ENCODE assay signal across 8 mouse cellular contexts in the genomic region with DNA sequence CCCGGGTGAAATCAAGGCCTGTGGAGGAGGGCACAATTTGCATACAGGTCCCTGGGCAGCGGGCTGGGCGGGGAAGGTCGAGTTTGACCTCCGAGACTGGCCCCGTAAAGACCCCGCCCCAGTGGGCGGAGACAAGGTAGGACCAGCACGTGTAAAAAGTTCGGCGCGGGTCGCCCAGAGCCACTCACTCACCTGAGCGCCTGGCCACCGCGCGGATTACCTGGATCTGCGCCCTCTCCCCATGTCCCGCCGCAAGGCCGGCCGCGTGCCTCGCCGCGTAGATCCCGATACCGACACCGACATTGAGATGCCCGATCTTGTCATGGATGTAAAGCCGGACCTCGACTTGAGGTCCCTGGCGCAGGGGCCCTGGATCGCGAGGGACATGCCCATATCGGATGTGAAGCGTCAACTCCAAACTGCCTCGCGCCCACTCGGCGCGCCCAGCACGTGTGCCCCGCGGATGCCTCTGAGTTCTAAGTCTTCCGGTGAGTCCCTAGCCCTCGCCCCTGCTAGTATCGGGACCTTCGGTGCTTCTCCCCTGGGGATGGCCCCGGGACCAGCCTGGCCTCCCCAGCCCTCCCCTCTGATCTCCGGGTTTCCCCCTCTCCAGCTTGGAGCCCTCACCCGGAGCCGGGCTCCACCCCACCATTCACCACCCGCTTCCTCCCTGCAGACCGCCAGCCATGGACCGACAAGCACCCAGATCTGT. TPM values are rescaled to one million over a fixed set of nuclear protein-coding genes. Genes with fewer than 3 reads are reported as not detected.
DNase-seq lines count a peak whose midpoint lies in the region; ATAC-seq and TF ChIP-seq lines count a peak whose summit lies in the region.

A gene (plus strand): TSS at position 147 of the 712 bp plus-strand sequence.
A gene (minus strand): TSS at position 455 of the 712 bp plus-strand sequence.

- TF ChIP-seq EP300 in liver, postnatal 0 days (IDR thresholded peaks at IDR 0.05; ENCODE audit: low read depth), result no peak

- no peaks in the 10 kb centered on the region for H3K9me3 ChIP-seq in ES-E14 (ENCODE audit: control insufficient read depth, insufficient read depth, low read depth, low read length)
- H3K9me3 ChIP-seq in erythroblast, embryonic 14.5 days (ENCODE audit: control insufficient read depth, low read length), result no peaks in the 10 kb centered on the region; the same call in 1 of the 2 replicates
- no peaks in the 10 kb centered on the region for H3K9me3 ChIP-seq in intestine, embryonic 15.5 days
- H3K9me3 ChIP-seq in liver, postnatal 0 days (ENCODE audit: low read length), result no peaks in the 10 kb centered on the region
- H3K9me3 ChIP-seq in neural tube, embryonic 13.5 days, result no peaks in the 10 kb centered on the region

- peak; percentile 38 for DNase-seq in adrenal gland, postnatal 14 days
- no peak for DNase-seq in adrenal gland, adult 18-20 months (ENCODE audit: low spot score in 2 of 2)
- DNase-seq in ES-E14 (ENCODE audit: low read depth, low spot score), result peak; percentile 59
- DNase-seq in liver, postnatal 0 days, result peak; percentile 58
- no peak for DNase-seq in layer of hippocampus, adult 8-10 months (ENCODE audit: low spot score in 2 of 2)

- H3K4me3 ChIP-seq in ES-E14 (ENCODE audit: insufficient read depth in 1 of 2, low read depth in 1 of 2, low read length in 2 of 2, poor library complexity in 1 of 2, severe bottlenecking in 1 of 2), result peak within 1 kb of the TSS; percentile 78 to 84
- H3K4me3 ChIP-seq in erythroblast, embryonic 14.5 days (replicated peaks), result peak within 1 kb of the TSS; percentile 65
- H3K4me3 ChIP-seq in intestine, embryonic 15.5 days (replicated peaks), result peak within 1 kb of the TSS; percentile 42
- peak within 1 kb of the TSS; percentile 53 for H3K4me3 ChIP-seq in liver, postnatal 0 days (ENCODE audit: low read depth, low read length)
- peak within 1 kb of the TSS; percentile 29 for H3K4me3 ChIP-seq in neural tube, embryonic 13.5 days

- peak within 1 kb of the TSS; percentile 80 for H3K9ac ChIP-seq in ES-E14 (ENCODE audit: insufficient read depth, low read depth, low read length, poor library complexity, severe bottlenecking)
- H3K9ac ChIP-seq in intestine, embryonic 15.5 days, result peak within 1 kb of the TSS; percentile 39
- peak within 1 kb of the TSS; percentile 64 for H3K9ac ChIP-seq in liver, postnatal 0 days (replicated peaks)
- H3K9ac ChIP-seq in neural tube, embryonic 13.5 days, result peak within 1 kb of the TSS; percentile 52

- H3K4me1 ChIP-seq in ES-E14 (ENCODE audit: control insufficient read depth in 2 of 2, insufficient read depth in 2 of 2, low read length in 2 of 2, poor library complexity in 1 of 2), result peaks cover 5 to 27% of the 10 kb centered on the region in 2 experiments
- H3K4me1 ChIP-seq in erythroblast, embryonic 14.5 days (ENCODE audit: control insufficient read depth), result peaks cover 67% of the 10 kb centered on the region
- H3K4me1 ChIP-seq in intestine, embryonic 15.5 days (replicated peaks), result peaks cover 21% of the 10 kb centered on the region
- H3K4me1 ChIP-seq in liver, postnatal 0 days (ENCODE audit: insufficient read depth), result peaks cover 40% of the 10 kb centered on the region
- peaks cover 27% of the 10 kb centered on the region for H3K4me1 ChIP-seq in neural tube, embryonic 13.5 days (replicated peaks)

- in situ Hi-C loops in ES-E14 (cut with MboI; ENCODE audit: low sequenced_read_pairs in 2 of 2, unreplicated experiment in 2 of 2), result no loop called here

- peaks cover 22% of the 10 kb centered on the region for H3K36me3 ChIP-seq in ES-E14 (ENCODE audit: control insufficient read depth, insufficient read depth, low read length, poor library complexity, severe bottlenecking)
- H3K36me3 ChIP-seq in erythroblast, embryonic 14.5 days (ENCODE audit: control insufficient read depth), result peaks cover 27% of the 10 kb centered on the region
- H3K36me3 ChIP-seq in intestine, embryonic 15.5 days, result peaks cover 12% of the 10 kb centered on the region; the same call in 1 of the 2 replicates
- H3K36me3 ChIP-seq in liver, postnatal 0 days (replicated peaks; ENCODE audit: insufficient read depth, low read length), result peaks cover 4% of the 10 kb centered on the region
- peaks cover 30% of the 10 kb centered on the region for H3K36me3 ChIP-seq in neural tube, embryonic 13.5 days

- H3K4me2 ChIP-seq in intestine, embryonic 15.5 days (replicated peaks), result peak within 1 kb of the TSS; percentile 79
- peak within 1 kb of the TSS; percentile 83 for H3K4me2 ChIP-seq in liver, postnatal 0 days (ENCODE audit: low read depth, low read length)
- H3K4me2 ChIP-seq in neural tube, embryonic 13.5 days, result peak within 1 kb of the TSS; percentile 54

- H3K27me3 ChIP-seq in erythroblast, embryonic 14.5 days (ENCODE audit: control insufficient read depth), result peaks cover 20% of the 10 kb centered on the region
- H3K27me3 ChIP-seq in intestine, embryonic 15.5 days (replicated peaks), result peaks cover 17% of the 10 kb centered on the region
- peaks cover 5% of the 10 kb centered on the region; the same call in 1 of the 2 replicates for H3K27me3 ChIP-seq in liver, postnatal 0 days (ENCODE audit: insufficient read depth, low read length)
- H3K27me3 ChIP-seq in neural tube, embryonic 13.5 days, result peaks cover 61% of the 10 kb centered on the region

- peak within 1 kb of the TSS; percentile 26; the same call in 1 of the 2 replicates for H3K27ac ChIP-seq in ES-E14 (ENCODE audit: insufficient read depth, low read depth, low read length, poor library complexity, severe bottlenecking)
- H3K27ac ChIP-seq in intestine, embryonic 15.5 days, result no peak within 1 kb of the TSS
- peak within 1 kb of the TSS; percentile 69; the same call in 1 of the 2 replicates for H3K27ac ChIP-seq in liver, postnatal 0 days (ENCODE audit: low read depth)
- no peak within 1 kb of the TSS for H3K27ac ChIP-seq in neural tube, embryonic 13.5 days (replicated peaks)

- 0 out of 2 replicates have a peak, but pooled peaks have one; percentile 7 for ATAC-seq in intestine, embryonic 15.5 days
- no peak for ATAC-seq in liver, postnatal 0 days
- ATAC-seq in neural tube, embryonic 13.5 days (ENCODE audit: low read depth), result no peak

- WGBS in intestine, embryonic 15.5 days, result under 1% methylated on average over 56 of the region's 56 CpGs
- 1% methylated on average over 55 of the region's 56 CpGs for WGBS in liver, postnatal 0 days (ENCODE audit: insufficient replicate concordance)
- WGBS in neural tube, embryonic 13.5 days, result under 1% methylated on average over 56 of the region's 56 CpGs

- TF ChIP-seq CTCF in liver, postnatal 0 days (IDR thresholded peaks at IDR 0.05; ENCODE audit: low read depth), result no peak

TF ChIP-seq in ES-E14, 5 proteins besides CTCF, POLR2A, EP300 and RAD21:
- TF ChIP-seq HCFC1 (IDR thresholded peaks at IDR 0.05; ENCODE audit: borderline replicate concordance, insufficient read depth, low read length), result no peak

RNA-seq across cellular contexts. Expression of the first gene that starts in this region (rescaled TPM):
- total RNA-seq in adrenal gland, postnatal 14 days (2021), result 0.44 and 1.1 TPM in 2 replicates
- total RNA-seq in adrenal gland, adult 18-20 months (2021), result 1 to 10 TPM in 1 of 2 experiments, under 1 TPM in 1; 0.46 to 1.2 TPM
- 32.2 and 35.3 TPM in 2 replicates for total RNA-seq in ES-E14 (2012; rRNA removed)
- 0.14 and 0.16 TPM in 2 replicates for polyA plus RNA-seq in erythroblast, embryonic 14.5 days (2012)
- 0.63 and 0.95 TPM in 2 replicates for polyA plus RNA-seq in intestine, embryonic 15.5 days (2015; fragmentation: Nextera tagmentation; extraction: Ambion mirVana)
- 0.89 and 1.2 TPM in 2 replicates for polyA plus RNA-seq in liver, postnatal 0 days (2015; fragmentation: Nextera tagmentation; extraction: Ambion mirVana)
- polyA plus RNA-seq in neural tube, embryonic 13.5 days (2015; fragmentation: Nextera tagmentation; extraction: Ambion mirVana), result 0.40 TPM in 1 of 2 replicates, not detected in the other
- 1 to 10 TPM in 2 of 4 experiments, under 1 TPM in 2; 0.90 to 1.3 (median 1.0) TPM for total RNA-seq in layer of hippocampus, adult 8-10 months (2022)

RNA-seq across cellular contexts. Expression of the second gene that starts in this region (rescaled TPM):
- total RNA-seq in adrenal gland, postnatal 14 days (2021), result 59.3 and 65.4 TPM in 2 replicates
- 10 to 100 TPM; 66.7 to 85.1 TPM for total RNA-seq in adrenal gland, adult 18-20 months (2021)
- total RNA-seq in ES-E14 (2012; rRNA removed), result 42.1 and 54.2 TPM in 2 replicates
- 12.9 and 13.5 TPM in 2 replicates for polyA plus RNA-seq in erythroblast, embryonic 14.5 days (2012)
- polyA plus RNA-seq in intestine, embryonic 15.5 days (2015; fragmentation: Nextera tagmentation; extraction: Ambion mirVana), result 131 and 140 TPM in 2 replicates
- 61.7 and 66.9 TPM in 2 replicates for polyA plus RNA-seq in liver, postnatal 0 days (2015; fragmentation: Nextera tagmentation; extraction: Ambion mirVana)
- polyA plus RNA-seq in neural tube, embryonic 13.5 days (2015; fragmentation: Nextera tagmentation; extraction: Ambion mirVana), result 153 and 159 TPM in 2 replicates
- 10 to 100 TPM; 43.4 to 54.4 (median 49.2) TPM for total RNA-seq in layer of hippocampus, adult 8-10 months (2022)

Comparison
In these comparisons a context has a peak if more than half of its experiments do, and no peak if none do; other contexts are left out.
1. RNA of the first gene that starts in this region (total RNA-seq): 32.2 to 35.3 TPM in ES-E14; 0.46 to 1.2 TPM in adrenal gland, adult 18-20 months, 0.90 to 1.3 TPM in layer of hippocampus, adult 8-10 months and 0.44 to 1.1 TPM in adrenal gland, postnatal 14 days; every median in the first group is over 10 times any median in the second.
2. DNase-seq: peak in adrenal gland, postnatal 14 days (single experiment), ES-E14 (single experiment) and liver, postnatal 0 days (single experiment); none in adrenal gland, adult 18-20 months (0 of 2) and layer of hippocampus, adult 8-10 months (0 of 2).
3. H3K27ac ChIP-seq: peak in ES-E14 (single experiment) and liver, postnatal 0 days (single experiment); none in intestine, embryonic 15.5 days (single experiment) and neural tube, embryonic 13.5 days (single experiment).
4. H3K4me3 ChIP-seq: peak in every context shown above with its lines; median percentile 81 in ES-E14; 65 in erythroblast, embryonic 14.5 days; 53 in liver, postnatal 0 days; 42 in intestine, embryonic 15.5 days; 29 in neural tube, embryonic 13.5 days.
5. Peak in every context shown above with its lines, with median percentiles within 50 percentile points of each other: H3K9ac ChIP-seq and H3K4me2 ChIP-seq.